Mouse (Mus musculus): ENCODE measurements around the gene Dpep3. TPM values are rescaled to one million over a fixed set of nuclear protein-coding genes. Genes with fewer than 3 reads are reported as not detected.
A peak's percentile ranks its signal among the peaks of the same experiment; 100 is the strongest.
"Not testable (repeated sequence)": the region's sequence is repeated elsewhere in the genome, so short reads cannot be mapped to it uniquely, and the experiment has no call there.

The Dpep3 gene
- not detected in 2 replicates for polyA plus RNA-seq (2016; fragmentation: Nextera tagmentation; extraction: Ambion mirVana)

DNA sequence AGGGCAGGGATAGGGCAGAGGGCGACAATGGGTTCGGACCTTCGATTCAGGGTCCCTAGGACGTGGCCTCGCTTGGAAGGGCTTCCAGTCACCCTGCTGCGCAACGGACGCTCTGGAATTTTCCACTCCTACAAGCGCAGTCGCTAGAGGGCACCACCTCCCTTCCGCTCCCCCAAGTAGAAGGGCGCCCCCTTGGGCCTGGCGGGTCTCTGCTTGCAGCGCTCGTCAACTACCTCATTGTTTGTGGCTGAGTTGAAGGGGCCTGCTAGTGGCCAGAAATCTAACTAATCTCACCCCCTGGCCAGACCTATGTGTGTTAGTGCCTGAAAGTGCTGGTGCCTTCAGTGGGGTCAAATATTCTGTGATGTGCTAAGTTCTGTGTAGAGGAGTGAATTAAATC is at the start of gene Dpep3:
Gene Dpep3, minus strand, starts transcription at position 105 of the 400 bp plus-strand sequence.
- 93% methylated on average over 15 of the region's 15 CpGs for WGBS
- H3K27ac ChIP-seq: no peak within 1 kb of the TSS
- H3K4me1 ChIP-seq (replicated peaks): no peaks in the 10 kb centered on the region
- H3K36me3 ChIP-seq: no peaks in the 10 kb centered on the region
- no peak within 1 kb of the TSS for H3K4me2 ChIP-seq
- no peak within 1 kb of the TSS for H3K4me3 ChIP-seq (replicated peaks)
- H3K9me3 ChIP-seq: 0 out of 2 replicates have a peak, but pooled peaks cover 3% of the 10 kb centered on the region
- no peak for ATAC-seq (ENCODE audit: insufficient number of reproducible peaks, insufficient read depth, low FRiP score, low TSS enrichment, low read depth)
- no peak within 1 kb of the TSS for H3K9ac ChIP-seq (replicated peaks)
- no peaks in the 10 kb centered on the region for H3K27me3 ChIP-seq

DNA sequence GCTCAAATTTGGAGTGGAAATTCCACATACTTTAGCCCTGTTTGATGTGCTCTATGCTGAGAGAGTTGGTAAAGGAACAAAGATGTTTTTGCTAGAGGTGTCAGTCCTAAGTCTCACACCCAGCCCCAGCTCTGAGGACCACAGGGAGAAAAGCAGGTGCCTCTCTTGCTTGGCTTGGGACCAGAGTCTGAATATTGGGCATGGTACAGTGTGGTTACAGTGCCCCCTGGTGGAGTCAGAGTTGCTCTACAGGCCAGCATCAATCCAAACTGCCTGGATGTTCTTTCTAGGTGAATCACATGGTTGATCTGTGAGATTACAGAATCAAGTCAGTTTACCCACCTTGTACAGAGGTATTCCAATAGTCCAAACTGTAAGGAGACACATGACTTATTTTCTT is 43.3 kb upstream of the Dpep3 start:
- Histone ChIP-seq H3K27me3 (no peaks in the 10 kb centered on the region), H3K9me3 (no peaks in the 10 kb centered on the region), H3K4me3 (replicated peaks) (no peak overlapping the region), H3K36me3 (peaks cover 35% of the 10 kb centered on the region; the same call in 1 of the 2 replicates), H3K9ac (replicated peaks) (no peak overlapping the region), H3K4me2 (no peak overlapping the region), H3K4me1 (replicated peaks) (no peaks in the 10 kb centered on the region), H3K27ac (no peak overlapping the region)
- ATAC-seq (ENCODE audit: insufficient number of reproducible peaks, insufficient read depth, low FRiP score, low TSS enrichment, low read depth): no peak

DNA sequence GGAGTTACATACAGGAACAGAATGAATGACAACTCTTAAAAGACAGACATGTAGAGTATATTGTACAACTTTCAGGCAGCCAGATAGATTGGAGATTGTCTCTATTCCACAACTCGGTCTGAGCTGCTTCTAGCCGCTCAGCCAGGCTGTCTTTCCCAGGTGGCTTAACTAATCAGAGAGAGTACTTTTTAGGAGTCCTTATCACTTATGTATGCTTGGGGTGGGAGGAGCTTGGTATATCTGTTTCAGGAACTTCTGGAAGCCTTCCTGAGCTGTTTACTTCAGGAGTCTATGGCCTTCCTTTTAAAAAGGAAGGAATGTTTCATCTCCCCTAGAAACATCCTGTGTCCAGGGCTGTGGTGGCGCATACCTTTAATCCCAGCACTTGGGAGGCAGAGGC is 38.8 kb upstream of the Dpep3 start:
- no peak for ATAC-seq (ENCODE audit: insufficient number of reproducible peaks, insufficient read depth, low FRiP score, low TSS enrichment, low read depth)
- WGBS: 92% methylated on average over 3 of the region's 3 CpGs
- Histone ChIP-seq H3K9ac (replicated peaks) (no peak overlapping the region), H3K27ac (no peak overlapping the region), H3K4me2 (no peak overlapping the region), H3K4me3 (replicated peaks) (no peak overlapping the region), H3K9me3 (no peaks in the 10 kb centered on the region), H3K27me3 (no peaks in the 10 kb centered on the region), H3K4me1 (replicated peaks) (no peaks in the 10 kb centered on the region), H3K36me3 (peaks cover 28% of the 10 kb centered on the region)

DNA sequence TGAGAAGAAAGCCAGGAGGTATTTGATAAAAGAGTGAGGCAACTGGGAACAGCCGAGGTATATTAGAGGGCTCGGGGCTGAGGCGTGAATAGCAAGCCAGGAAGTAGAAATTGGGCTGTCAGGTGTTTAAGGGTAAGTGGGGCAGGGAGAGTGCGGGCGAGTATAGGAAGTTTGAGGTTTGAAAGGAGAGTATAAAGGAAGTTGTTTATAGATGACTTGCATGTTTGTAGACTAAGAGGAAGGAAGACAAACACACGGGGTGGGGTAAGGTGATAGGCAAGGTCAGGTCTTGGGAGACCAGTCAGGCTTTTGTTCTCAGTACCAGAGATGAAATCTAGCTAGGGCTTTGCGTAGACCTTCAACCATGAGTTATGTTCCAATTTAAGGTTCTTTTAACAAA is 37.9 kb upstream of the Dpep3 start:
- H3K36me3 ChIP-seq: peaks cover 28% of the 10 kb centered on the region
- 91% methylated on average over 7 of the region's 7 CpGs for WGBS
- ATAC-seq (ENCODE audit: insufficient number of reproducible peaks, insufficient read depth, low FRiP score, low TSS enrichment, low read depth): no peak
- H3K27ac ChIP-seq: no peak overlapping the region
- no peaks in the 10 kb centered on the region for H3K27me3 ChIP-seq
- no peak overlapping the region for H3K4me3 ChIP-seq (replicated peaks)
- H3K4me2 ChIP-seq: no peak overlapping the region
- no peaks in the 10 kb centered on the region for H3K4me1 ChIP-seq (replicated peaks)
- no peak overlapping the region for H3K9ac ChIP-seq (replicated peaks)
- no peaks in the 10 kb centered on the region for H3K9me3 ChIP-seq

DNA sequence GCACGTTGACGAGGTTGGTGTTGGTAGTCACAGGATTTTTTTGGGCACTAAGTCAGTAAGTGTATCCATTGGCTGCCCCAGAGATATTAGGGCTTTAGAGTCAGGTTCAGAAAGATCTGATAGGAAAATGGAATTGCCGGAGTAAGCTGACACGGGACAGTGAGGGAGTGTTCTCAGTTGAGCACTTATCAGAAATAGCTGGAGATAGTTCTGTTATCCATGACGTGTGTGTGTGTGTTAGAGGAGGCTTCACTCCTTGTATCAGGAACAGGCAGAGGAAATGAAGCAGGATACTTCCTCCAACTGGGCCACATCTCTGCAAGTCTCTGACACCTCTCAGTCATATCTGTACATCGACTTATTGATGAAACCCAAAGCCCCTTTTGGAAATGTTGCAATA is 37.1 kb upstream of the Dpep3 start:
- Histone ChIP-seq H3K9ac (replicated peaks) (no peak overlapping the region), H3K4me1 (replicated peaks) (peaks cover 3% of the 10 kb centered on the region), H3K36me3 (peaks cover 28% of the 10 kb centered on the region), H3K4me2 (no peak overlapping the region), H3K9me3 (no peaks in the 10 kb centered on the region), H3K4me3 (replicated peaks) (no peak overlapping the region), H3K27ac (no peak overlapping the region), H3K27me3 (no peaks in the 10 kb centered on the region)
- 92% methylated on average over 6 of the region's 6 CpGs for WGBS
- ATAC-seq (ENCODE audit: insufficient number of reproducible peaks, insufficient read depth, low FRiP score, low TSS enrichment, low read depth): no peak

DNA sequence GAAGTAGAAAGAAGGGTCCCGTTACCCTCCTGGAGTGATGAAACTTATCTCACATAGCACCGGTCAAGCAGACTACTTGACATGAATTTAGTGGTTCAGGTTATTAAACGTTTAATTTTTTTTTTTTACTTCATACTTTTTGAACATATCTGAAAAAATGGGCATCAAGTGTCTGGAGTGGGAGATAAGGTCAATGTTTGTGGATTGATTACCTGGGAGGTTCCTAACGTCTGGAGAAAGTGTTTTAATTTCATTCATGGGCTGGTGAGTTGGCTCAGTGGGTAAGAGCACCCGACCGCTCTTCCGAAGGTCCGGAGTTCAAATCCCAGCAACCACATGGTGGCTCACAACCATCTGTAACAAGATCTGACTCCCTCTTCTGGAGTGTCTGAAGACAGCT is 33.0 kb upstream of the Dpep3 start:
- Histone ChIP-seq H3K36me3 (peaks cover 31% of the 10 kb centered on the region), H3K4me3 (replicated peaks) (peak overlapping the region; percentile 93), H3K4me2 (peak overlapping the region; percentile 95), H3K4me1 (replicated peaks) (peaks cover 14% of the 10 kb centered on the region)
- WGBS: 83% methylated on average over 8 of the region's 8 CpGs
- not testable (repeated sequence) for H3K9me3 ChIP-seq; H3K27ac ChIP-seq; ATAC-seq (ENCODE audit: insufficient number of reproducible peaks, insufficient read depth, low FRiP score, low TSS enrichment, low read depth); H3K27me3 ChIP-seq; H3K9ac ChIP-seq (replicated peaks)

DNA sequence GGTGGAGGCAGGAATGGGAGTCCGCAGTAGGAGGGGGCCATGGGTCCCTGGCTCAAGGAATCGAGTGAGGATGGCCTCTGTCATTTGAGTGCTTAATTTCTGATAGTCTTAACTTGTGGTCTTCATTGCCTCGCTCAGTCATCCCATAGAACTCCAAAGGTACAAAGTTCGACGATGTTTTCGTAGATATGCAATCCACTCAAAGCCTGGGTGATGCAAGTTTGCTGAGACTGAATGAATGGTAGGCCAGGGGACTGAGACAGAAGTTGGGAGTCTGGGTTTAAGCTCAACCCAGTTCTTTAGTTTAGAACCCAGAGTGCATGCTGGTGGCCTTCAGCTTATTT is 32.4 kb upstream of the Dpep3 start, which contains the start of gene Ddx28:
Gene Ddx28, minus strand, starts transcription at position 240 of the 344 bp plus-strand sequence.
- Histone ChIP-seq H3K27me3 (no peaks in the 10 kb centered on the region), H3K4me1 (replicated peaks) (peaks cover 14% of the 10 kb centered on the region), H3K9me3 (no peaks in the 10 kb centered on the region), H3K27ac (peak within 1 kb of the TSS; percentile 64), H3K9ac (replicated peaks) (peak within 1 kb of the TSS; percentile 93), H3K4me2 (peak within 1 kb of the TSS; percentile 95), H3K36me3 (peaks cover 28% of the 10 kb centered on the region; the same call in 1 of the 2 replicates), H3K4me3 (replicated peaks) (peak within 1 kb of the TSS; percentile 93)
- 1% methylated on average over 6 of the region's 6 CpGs for WGBS
- 0 out of 2 replicates have a peak, but pooled peaks have one; percentile 52 for ATAC-seq (ENCODE audit: insufficient number of reproducible peaks, insufficient read depth, low FRiP score, low TSS enrichment, low read depth)

DNA sequence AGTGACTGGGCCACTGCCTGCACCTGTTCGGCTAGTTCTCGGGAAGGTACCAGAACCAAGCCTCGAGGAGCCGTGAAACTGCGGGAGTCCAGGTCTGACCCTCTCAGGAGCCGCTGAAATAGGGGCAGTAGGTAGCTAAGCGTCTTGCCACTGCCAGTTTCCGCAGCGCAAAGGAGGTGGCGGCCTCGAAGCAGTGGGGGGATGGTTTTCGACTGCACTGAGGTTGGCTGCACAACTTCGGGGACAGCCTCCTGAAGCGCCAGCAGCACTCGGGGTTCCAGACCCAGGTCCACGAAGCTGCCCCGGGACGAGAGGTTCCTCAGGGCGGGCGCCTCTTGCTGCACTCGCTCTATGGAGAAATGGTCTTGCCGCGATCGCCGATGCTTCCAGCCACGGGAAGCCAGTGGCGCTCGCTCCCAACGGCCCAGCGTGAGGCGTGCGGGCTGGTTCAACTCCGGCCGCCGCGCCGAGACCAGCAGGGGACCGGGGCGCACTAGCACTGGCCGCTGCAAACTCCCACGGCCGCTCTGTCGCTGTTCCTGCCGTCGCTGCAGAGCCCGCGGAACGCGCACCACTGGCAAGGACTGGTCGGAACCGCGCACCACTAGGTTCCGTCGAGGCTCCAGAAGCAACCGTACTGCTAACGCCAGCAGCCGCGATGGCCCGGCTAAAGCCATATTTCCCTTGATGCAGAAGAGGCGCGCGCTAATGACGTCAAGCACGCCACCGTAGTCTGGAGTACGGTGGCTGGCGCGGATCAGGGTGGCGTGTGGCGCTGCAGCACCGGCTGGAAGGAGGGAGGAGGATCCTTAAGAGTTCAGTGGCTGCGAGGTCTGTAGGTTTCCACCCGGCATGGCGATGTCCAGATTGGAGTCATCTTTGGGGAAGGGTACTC is 31.8 kb upstream of the Dpep3 start:
- peak overlapping the region; percentile 93 for H3K9ac ChIP-seq (replicated peaks)
- no peaks in the 10 kb centered on the region for H3K9me3 ChIP-seq
- peaks cover 14% of the 10 kb centered on the region for H3K4me1 ChIP-seq (replicated peaks)
- H3K4me2 ChIP-seq: peak overlapping the region; percentile 95
- H3K4me3 ChIP-seq (replicated peaks): peak overlapping the region; percentile 93
- no peaks in the 10 kb centered on the region for H3K27me3 ChIP-seq
- 2% methylated on average over 74 of the region's 74 CpGs for WGBS
- peaks cover 23% of the 10 kb centered on the region; the same call in 1 of the 2 replicates for H3K36me3 ChIP-seq
- ATAC-seq (ENCODE audit: insufficient number of reproducible peaks, insufficient read depth, low FRiP score, low TSS enrichment, low read depth): peak; percentile 91
- peak overlapping the region; percentile 64 for H3K27ac ChIP-seq

DNA sequence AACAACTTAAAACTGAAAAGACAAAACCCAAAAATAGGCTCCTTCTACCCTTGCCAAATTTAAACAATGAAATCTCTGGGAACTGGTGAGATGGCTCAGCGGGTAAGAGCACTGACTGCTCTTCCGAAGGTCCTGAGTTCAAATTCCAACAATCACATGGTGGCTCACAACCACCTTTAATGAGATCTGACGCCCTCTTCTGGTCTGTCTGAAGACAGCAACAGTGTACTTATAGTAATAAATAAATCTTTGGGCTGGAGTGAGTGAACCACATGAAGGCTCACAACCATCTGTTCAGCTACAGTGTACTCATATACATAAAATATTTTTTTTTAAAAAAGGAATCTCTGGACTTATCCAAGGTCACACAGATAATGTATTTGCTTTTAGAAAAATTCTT is 28.7 kb upstream of the Dpep3 start:
- H3K9ac ChIP-seq (replicated peaks); H3K27me3 ChIP-seq; H3K4me2 ChIP-seq; ATAC-seq (ENCODE audit: insufficient number of reproducible peaks, insufficient read depth, low FRiP score, low TSS enrichment, low read depth); H3K4me3 ChIP-seq (replicated peaks); H3K9me3 ChIP-seq; H3K27ac ChIP-seq: not testable (repeated sequence)
- 70% methylated on average over 3 of the region's 3 CpGs for WGBS
- Histone ChIP-seq H3K36me3 (peaks cover 17% of the 10 kb centered on the region; the same call in 1 of the 2 replicates), H3K4me1 (replicated peaks) (peaks cover 14% of the 10 kb centered on the region)

DNA sequence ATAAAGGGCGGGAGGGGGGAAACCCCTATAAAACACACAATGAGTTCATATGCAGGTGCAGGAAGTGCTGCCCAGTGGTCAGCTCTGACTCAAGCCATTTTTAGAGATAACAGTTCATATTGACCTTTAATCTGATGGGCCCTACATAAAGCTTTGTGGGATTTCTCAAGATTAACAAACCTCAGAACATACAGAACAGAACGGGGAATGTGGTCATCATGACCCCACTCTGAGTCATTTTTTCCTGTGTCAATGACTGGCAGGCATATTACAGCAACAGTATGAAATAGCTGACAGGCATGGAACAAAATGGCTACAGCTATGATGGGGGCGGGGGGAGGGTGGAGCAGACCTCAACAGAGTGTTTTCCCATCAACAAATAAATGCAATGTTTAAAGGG is 27.9 kb upstream of the Dpep3 start:
- H3K4me1 ChIP-seq (replicated peaks): peaks cover 14% of the 10 kb centered on the region

DNA sequence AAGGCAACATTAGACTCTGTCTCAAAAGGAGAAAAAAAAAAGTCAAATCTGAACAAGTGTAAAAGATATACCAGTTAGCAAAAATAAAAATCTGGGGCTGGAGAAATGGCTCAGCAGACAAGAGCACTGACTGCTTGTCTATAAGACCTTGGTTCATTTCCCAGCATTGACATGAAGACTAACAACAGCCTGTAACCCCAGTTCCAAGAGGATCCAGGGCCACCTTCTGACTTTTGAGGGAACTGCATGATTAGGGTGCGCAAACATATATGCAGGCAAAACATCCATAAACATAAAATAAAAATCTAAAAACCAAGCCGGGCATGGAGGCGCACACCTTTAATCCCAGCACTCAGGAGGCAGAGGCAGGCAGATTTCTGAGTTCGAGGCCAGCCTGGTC is 27.2 kb upstream of the Dpep3 start:
- peaks cover 17% of the 10 kb centered on the region; the same call in 1 of the 2 replicates for H3K36me3 ChIP-seq
- peaks cover 11% of the 10 kb centered on the region for H3K4me1 ChIP-seq (replicated peaks)
- no peak overlapping the region for H3K27ac ChIP-seq
- 87% methylated on average over 4 of the region's 4 CpGs for WGBS
- H3K4me3 ChIP-seq (replicated peaks): no peak overlapping the region
- ATAC-seq (ENCODE audit: insufficient number of reproducible peaks, insufficient read depth, low FRiP score, low TSS enrichment, low read depth): no peak
- H3K9ac ChIP-seq (replicated peaks): no peak overlapping the region
- H3K4me2 ChIP-seq: no peak overlapping the region
- no peaks in the 10 kb centered on the region for H3K27me3 ChIP-seq
- no peaks in the 10 kb centered on the region for H3K9me3 ChIP-seq

More for the DNA sequence above, 27.9 kb upstream of the Dpep3 start:
- Histone ChIP-seq H3K9ac (replicated peaks) (no peak overlapping the region), H3K27ac (no peak overlapping the region), H3K4me2 (no peak overlapping the region), H3K4me3 (replicated peaks) (no peak overlapping the region), H3K9me3 (no peaks in the 10 kb centered on the region), H3K27me3 (no peaks in the 10 kb centered on the region), H3K36me3 (peaks cover 17% of the 10 kb centered on the region; the same call in 1 of the 2 replicates)
- 77% methylated on average over 3 of the region's 3 CpGs for WGBS
- no peak for ATAC-seq (ENCODE audit: insufficient number of reproducible peaks, insufficient read depth, low FRiP score, low TSS enrichment, low read depth)

All from limb, embryonic 12.5 days (tissue).